In genomic region chr8:105295256-105295655, GRCm38 (mm10) we compare ENCODE assay signal across 10 mouse cellular contexts. TPM values are rescaled to one million over a fixed set of nuclear protein-coding genes. Genes with fewer than 3 reads are reported as not detected.
A peak's percentile ranks its signal among the peaks of the same experiment; 100 is the strongest.
DNase-seq lines count a peak whose midpoint lies in the region; ATAC-seq and TF ChIP-seq lines count a peak whose summit lies in the region.
"Had no signal": no experiment of that assay in that cellular context is flagged by ENCODE, and none has a peak within 500 bp of the region (broad histone marks: within the 10 kb centered on the region; RNA-seq: fewer than 3 reads in every experiment).

No protein-coding gene starts in this region.

- peak overlapping the region; percentile 45 for H3K27ac ChIP-seq in heart, embryonic 12.5 days (ENCODE audit: poor library complexity, severe bottlenecking)
- no peak overlapping the region for H3K27ac ChIP-seq in midbrain, embryonic 10.5 days (replicated peaks)
- H3K27ac ChIP-seq in midbrain, postnatal 0 days (ENCODE audit: low read depth, low read length) = no peak overlapping the region
- no peak overlapping the region for H3K27ac ChIP-seq in hindbrain, postnatal 0 days

- 60% methylated on average over 11 of the region's 11 CpGs for WGBS in heart, embryonic 12.5 days
- 73% methylated on average over 11 of the region's 11 CpGs for WGBS in midbrain, embryonic 10.5 days
- WGBS in midbrain, postnatal 0 days = 64% methylated on average over 11 of the region's 11 CpGs
- 68% methylated on average over 11 of the region's 11 CpGs for WGBS in hindbrain, postnatal 0 days

- H3K9me3 ChIP-seq in heart, embryonic 12.5 days (replicated peaks) = no peaks in the 10 kb centered on the region
- no peaks in the 10 kb centered on the region for H3K9me3 ChIP-seq in midbrain, embryonic 10.5 days (replicated peaks)
- no peaks in the 10 kb centered on the region for H3K9me3 ChIP-seq in midbrain, postnatal 0 days (ENCODE audit: low read length)
- H3K9me3 ChIP-seq in hindbrain, postnatal 0 days (ENCODE audit: low read length) = no peaks in the 10 kb centered on the region
- H3K9me3 ChIP-seq: G1E had no signal

- no peak for TF ChIP-seq CTCF in midbrain, postnatal 0 days (IDR thresholded peaks at IDR 0.05)
- no peak for TF ChIP-seq CTCF in hindbrain, postnatal 0 days (IDR thresholded peaks at IDR 0.05; ENCODE audit: low read depth)

- peak overlapping the region; percentile 58; the same call in 1 of the 2 replicates for H3K9ac ChIP-seq in heart, embryonic 12.5 days
- no peak overlapping the region for H3K9ac ChIP-seq in midbrain, postnatal 0 days (replicated peaks; ENCODE audit: low read length, poor library complexity, severe bottlenecking)
- no peak overlapping the region for H3K9ac ChIP-seq in hindbrain, postnatal 0 days (replicated peaks; ENCODE audit: low read length)

- no peak for DNase-seq in heart, postnatal 4 days
- no peak for DNase-seq in midbrain, embryonic 10.5 days (ENCODE audit: low spot score)
- no peak for DNase-seq in midbrain, postnatal 0 days (ENCODE audit: low spot score)
- no peak for DNase-seq in hindbrain, postnatal 0 days (ENCODE audit: low spot score)
- no peak for DNase-seq in layer of hippocampus, adult 11-12 months (ENCODE audit: low spot score)
- DNase-seq: gastrocnemius, postnatal 25 days had no signal

- no peak overlapping the region for H3ac ChIP-seq in myocyte (ENCODE audit: control insufficient read depth, insufficient read length)

- H3K79me2 ChIP-seq in myocyte (ENCODE audit: control insufficient read depth, insufficient read depth) = peaks cover 25% of the 10 kb centered on the region

- peaks cover 24% of the 10 kb centered on the region for H3K27me3 ChIP-seq in heart, embryonic 12.5 days (replicated peaks)
- H3K27me3 ChIP-seq in midbrain, embryonic 10.5 days (ENCODE audit: low read depth, poor library complexity, severe bottlenecking) = peaks cover 26% of the 10 kb centered on the region
- H3K27me3 ChIP-seq in midbrain, postnatal 0 days (ENCODE audit: insufficient read depth, low read length) = no peaks in the 10 kb centered on the region
- no peaks in the 10 kb centered on the region for H3K27me3 ChIP-seq in hindbrain, postnatal 0 days (ENCODE audit: insufficient read depth, low read length)
- no peaks in the 10 kb centered on the region for H3K27me3 ChIP-seq in myocyte (ENCODE audit: control insufficient read depth, insufficient read depth, insufficient read length)

- no peak for TF ChIP-seq POLR2A in myocyte (IDR thresholded peaks at IDR 0.05; ENCODE audit: insufficient read length, low read depth)

- peaks cover 16% of the 10 kb centered on the region for H3K36me3 ChIP-seq in heart, embryonic 12.5 days
- H3K36me3 ChIP-seq in midbrain, embryonic 10.5 days = peaks cover 18% of the 10 kb centered on the region
- H3K36me3 ChIP-seq in midbrain, postnatal 0 days (ENCODE audit: insufficient read depth, low read length) = peaks cover 8% of the 10 kb centered on the region
- H3K36me3 ChIP-seq in hindbrain, postnatal 0 days (ENCODE audit: insufficient read depth, low read length) = peaks cover 5% of the 10 kb centered on the region
- peaks cover 12% of the 10 kb centered on the region for H3K36me3 ChIP-seq in myocyte (ENCODE audit: control insufficient read depth, insufficient read depth)

- no peak for ATAC-seq in heart, embryonic 12.5 days (ENCODE audit: insufficient number of reproducible peaks, low FRiP score)
- no peak for ATAC-seq in midbrain, postnatal 0 days (ENCODE audit: low FRiP score)
- no peak for ATAC-seq in hindbrain, postnatal 0 days
- ATAC-seq in erythroid progenitor cell, adult 5-6 weeks (replicated peaks; ENCODE audit: low FRiP score, poor library complexity, severe bottlenecking) = no peak

- peak overlapping the region; percentile 32 for H3K4me3 ChIP-seq in heart, embryonic 12.5 days
- H3K4me3 ChIP-seq in midbrain, embryonic 10.5 days = peak overlapping the region; percentile 16; the same call in 1 of the 2 replicates
- no peak overlapping the region for H3K4me3 ChIP-seq in midbrain, postnatal 0 days (ENCODE audit: low read depth, low read length)
- no peak overlapping the region for H3K4me3 ChIP-seq in hindbrain, postnatal 0 days (ENCODE audit: low read length)
- peak overlapping the region; percentile 93 for H3K4me3 ChIP-seq in myocyte

- H3K4me2 ChIP-seq in heart, embryonic 12.5 days = peak overlapping the region; percentile 58
- H3K4me2 ChIP-seq in midbrain, postnatal 0 days (ENCODE audit: low read depth, low read length, poor library complexity, severe bottlenecking) = no peak overlapping the region
- H3K4me2 ChIP-seq in hindbrain, postnatal 0 days (ENCODE audit: low read depth, low read length) = 0 out of 2 replicates have a peak overlapping the region, but pooled peaks have one; percentile 16
- H3K4me2 ChIP-seq in myocyte (ENCODE audit: low read depth) = peak overlapping the region; percentile 95

- H3K4me1 ChIP-seq in heart, embryonic 12.5 days (replicated peaks) = peaks cover 38% of the 10 kb centered on the region
- peaks cover 30% of the 10 kb centered on the region for H3K4me1 ChIP-seq in midbrain, embryonic 10.5 days
- peaks cover 11% of the 10 kb centered on the region; the same call in 1 of the 2 replicates for H3K4me1 ChIP-seq in midbrain, postnatal 0 days (ENCODE audit: insufficient read depth, low read length)
- peaks cover 15% of the 10 kb centered on the region for H3K4me1 ChIP-seq in hindbrain, postnatal 0 days (ENCODE audit: insufficient read depth, low read length)

RNA-seq across cellular contexts. Expression of gene Exoc3l, which starts 0.6 kb away (rescaled TPM):
- polyA plus RNA-seq in heart, embryonic 12.5 days (2016; fragmentation: Nextera tagmentation; extraction: Ambion mirVana) = 16.1 and 19.5 TPM in 2 replicates
- 10 to 100 TPM; 11.2 to 15.6 TPM for total RNA-seq in heart, postnatal 4 days (2021)
- 10.2 and 11.4 TPM in 2 replicates for polyA plus RNA-seq in midbrain, embryonic 10.5 days (2016; fragmentation: Nextera tagmentation; extraction: Ambion mirVana)
- 2.0 and 5.1 TPM in 2 replicates for total RNA-seq in midbrain, postnatal 0 days (2014; rRNA removed)
- polyA plus RNA-seq in midbrain, postnatal 0 days (2015; fragmentation: Nextera tagmentation; extraction: Ambion mirVana) = 6.8 and 6.9 TPM in 2 replicates
- 2.4 and 8.2 TPM in 2 replicates for total RNA-seq in hindbrain, postnatal 0 days (2014; rRNA removed)
- polyA plus RNA-seq in hindbrain, postnatal 0 days (2015; fragmentation: Nextera tagmentation; extraction: Ambion mirVana) = 5.9 and 8.0 TPM in 2 replicates
- 23.4 TPM for polyA plus RNA-seq in myocyte (2012; fragmentation: generic; extraction: Trizol)
- 3.2 TPM in 1 of 2 replicates, not detected in the other for total RNA-seq in erythroid progenitor cell, adult 5-6 weeks (2015; ENCODE audit: low replicate concordance)
- total RNA-seq in erythroid progenitor cell, adult 5-6 weeks (2017; ENCODE audit: low replicate concordance) = 8.5 and 18.6 TPM in 2 replicates

RNA-seq across cellular contexts. Expression of gene E2f4, which starts 2.2 kb away (rescaled TPM):
- polyA plus RNA-seq in heart, embryonic 12.5 days (2016; fragmentation: Nextera tagmentation; extraction: Ambion mirVana) = 60.8 and 64.1 TPM in 2 replicates
- 10 to 100 TPM; 29.5 to 32.4 TPM for total RNA-seq in heart, postnatal 4 days (2021)
- 117 and 124 TPM in 2 replicates for polyA plus RNA-seq in midbrain, embryonic 10.5 days (2016; fragmentation: Nextera tagmentation; extraction: Ambion mirVana)
- total RNA-seq in midbrain, postnatal 0 days (2014; rRNA removed) = 28.2 and 35.7 TPM in 2 replicates
- 29.1 and 29.3 TPM in 2 replicates for polyA plus RNA-seq in midbrain, postnatal 0 days (2015; fragmentation: Nextera tagmentation; extraction: Ambion mirVana)
- 39.2 and 44.8 TPM in 2 replicates for total RNA-seq in hindbrain, postnatal 0 days (2014; rRNA removed)
- polyA plus RNA-seq in hindbrain, postnatal 0 days (2015; fragmentation: Nextera tagmentation; extraction: Ambion mirVana) = 25.6 and 28.3 TPM in 2 replicates
- polyA plus RNA-seq in myocyte (2012; fragmentation: generic; extraction: Trizol) = 59.7 TPM
- 632 and 674 TPM in 2 replicates for total RNA-seq in erythroid progenitor cell, adult 5-6 weeks (2015; ENCODE audit: low replicate concordance)
- total RNA-seq in erythroid progenitor cell, adult 5-6 weeks (2017; ENCODE audit: low replicate concordance) = 268 and 326 TPM in 2 replicates

RNA-seq across cellular contexts. Expression of gene 4931428F04Rik, which starts 5.6 kb away (rescaled TPM):
- 7.9 and 8.1 TPM in 2 replicates for polyA plus RNA-seq in heart, embryonic 12.5 days (2016; fragmentation: Nextera tagmentation; extraction: Ambion mirVana)
- total RNA-seq in heart, postnatal 4 days (2021) = 1 to 10 TPM; 6.0 to 7.5 TPM
- 26.4 and 36.8 TPM in 2 replicates for polyA plus RNA-seq in midbrain, embryonic 10.5 days (2016; fragmentation: Nextera tagmentation; extraction: Ambion mirVana)
- 63.6 and 79.2 TPM in 2 replicates for total RNA-seq in midbrain, postnatal 0 days (2014; rRNA removed)
- polyA plus RNA-seq in midbrain, postnatal 0 days (2015; fragmentation: Nextera tagmentation; extraction: Ambion mirVana) = 131 and 132 TPM in 2 replicates
- total RNA-seq in hindbrain, postnatal 0 days (2014; rRNA removed) = 52.3 and 63.4 TPM in 2 replicates
- polyA plus RNA-seq in hindbrain, postnatal 0 days (2015; fragmentation: Nextera tagmentation; extraction: Ambion mirVana) = 67.3 and 82.8 TPM in 2 replicates
- 6.2 TPM for polyA plus RNA-seq in myocyte (2012; fragmentation: generic; extraction: Trizol)
- total RNA-seq in erythroid progenitor cell, adult 5-6 weeks (2015; ENCODE audit: low replicate concordance) = 1.7 TPM in 1 of 2 replicates, not detected in the other
- total RNA-seq in erythroid progenitor cell, adult 5-6 weeks (2017; ENCODE audit: low replicate concordance) = 1.7 TPM in 1 of 2 replicates, not detected in the other

RNA-seq across cellular contexts. Expression of gene Elmo3, which starts 10.1 kb away (rescaled TPM):
- polyA plus RNA-seq in heart, embryonic 12.5 days (2016; fragmentation: Nextera tagmentation; extraction: Ambion mirVana) = 2.8 and 3.3 TPM in 2 replicates
- total RNA-seq in heart, postnatal 4 days (2021) = 1 to 10 TPM; 1.5 to 2.1 TPM
- polyA plus RNA-seq in midbrain, embryonic 10.5 days (2016; fragmentation: Nextera tagmentation; extraction: Ambion mirVana) = 1.3 and 1.5 TPM in 2 replicates
- 0.71 and 1.3 TPM in 2 replicates for total RNA-seq in midbrain, postnatal 0 days (2014; rRNA removed)
- 0.81 and 1.3 TPM in 2 replicates for polyA plus RNA-seq in midbrain, postnatal 0 days (2015; fragmentation: Nextera tagmentation; extraction: Ambion mirVana)
- total RNA-seq in hindbrain, postnatal 0 days (2014; rRNA removed) = 1.2 and 1.5 TPM in 2 replicates
- 1.6 and 1.7 TPM in 2 replicates for polyA plus RNA-seq in hindbrain, postnatal 0 days (2015; fragmentation: Nextera tagmentation; extraction: Ambion mirVana)
- polyA plus RNA-seq in myocyte (2012; fragmentation: generic; extraction: Trizol) = 0.92 TPM
- total RNA-seq in erythroid progenitor cell, adult 5-6 weeks (2015; ENCODE audit: low replicate concordance) = 10.1 and 18.7 TPM in 2 replicates
- 14.0 and 21.9 TPM in 2 replicates for total RNA-seq in erythroid progenitor cell, adult 5-6 weeks (2017; ENCODE audit: low replicate concordance)

RNA-seq across cellular contexts. Expression of gene Nol3, which starts 19.3 kb away (rescaled TPM):
- polyA plus RNA-seq in heart, embryonic 12.5 days (2016; fragmentation: Nextera tagmentation; extraction: Ambion mirVana) = 1.8 and 2.1 TPM in 2 replicates
- total RNA-seq in heart, postnatal 4 days (2021) = 10 to 100 TPM in 1 of 2 experiments, 1 to 10 TPM in 1; 9.9 to 11.0 TPM
- polyA plus RNA-seq in midbrain, embryonic 10.5 days (2016; fragmentation: Nextera tagmentation; extraction: Ambion mirVana) = 1.4 and 2.3 TPM in 2 replicates
- total RNA-seq in midbrain, postnatal 0 days (2014; rRNA removed) = 2.0 and 2.3 TPM in 2 replicates
- polyA plus RNA-seq in midbrain, postnatal 0 days (2015; fragmentation: Nextera tagmentation; extraction: Ambion mirVana) = 6.5 and 8.1 TPM in 2 replicates
- 2.1 and 2.6 TPM in 2 replicates for total RNA-seq in hindbrain, postnatal 0 days (2014; rRNA removed)
- polyA plus RNA-seq in hindbrain, postnatal 0 days (2015; fragmentation: Nextera tagmentation; extraction: Ambion mirVana) = 6.6 and 6.9 TPM in 2 replicates
- 23.2 TPM for polyA plus RNA-seq in myocyte (2012; fragmentation: generic; extraction: Trizol)
- not detected in 2 replicates for total RNA-seq in erythroid progenitor cell, adult 5-6 weeks (2015; ENCODE audit: low replicate concordance)
- not detected in 2 replicates for total RNA-seq in erythroid progenitor cell, adult 5-6 weeks (2017; ENCODE audit: low replicate concordance)

Comparison
In these comparisons a context has a peak if more than half of its experiments do, and no peak if none do; other contexts are left out.
1. H3K4me3 ChIP-seq: peak in heart, embryonic 12.5 days (single experiment), midbrain, embryonic 10.5 days (single experiment) and myocyte (single experiment); none in midbrain, postnatal 0 days (single experiment) and hindbrain, postnatal 0 days (single experiment).